Mouse (Mus musculus) adrenal gland, postnatal 36 days (tissue): ENCODE results near the gene Yipf2. TPM values are rescaled to one million over a fixed set of nuclear protein-coding genes. Genes with fewer than 3 reads are reported as not detected.

Experiments
- DNase-seq, 2 experiments: peaks; one replicate each; pipeline ENCODE4 v3.0.0; 2021; ENCODE audit warnings: mixed read lengths in 1 of 2
- long read RNA-seq, 2 experiments: library from polyadenylated mRNA; stranded (forward); transcript quantifications; one replicate each; pipeline ENCODE4 v2.0.0; 2021; ENCODE audit warnings: borderline sequencing depth in 2 of 2
- total RNA-seq, 2 experiments: library from RNA; stranded (reverse); gene quantifications; 2 replicates each; pipeline ENCODE4 v1.2.3; 2021

Gene Yipf2
- 10 to 100 TPM; 23.3 to 39.1 TPM for total RNA-seq
- long read RNA-seq, experiment 1, transcript Yipf2-202 (10 exons, 1,894 nt) = major isoform, 6 of 58 reads
- long read RNA-seq, experiment 1, transcript Yipf2-201 (8 exons, 2,174 nt) = major isoform, 6 of 58 reads
- long read RNA-seq, experiment 1, partial matches to known transcripts = 29 of 58 reads
- long read RNA-seq, experiment 1, other reads (novel, unspliced or antisense) = 14 of 58 reads
- long read RNA-seq, experiment 2, partial matches to known transcripts = 10 of 22 reads
- long read RNA-seq, experiment 2, other reads (novel, unspliced or antisense) = 7 of 22 reads

DNA sequence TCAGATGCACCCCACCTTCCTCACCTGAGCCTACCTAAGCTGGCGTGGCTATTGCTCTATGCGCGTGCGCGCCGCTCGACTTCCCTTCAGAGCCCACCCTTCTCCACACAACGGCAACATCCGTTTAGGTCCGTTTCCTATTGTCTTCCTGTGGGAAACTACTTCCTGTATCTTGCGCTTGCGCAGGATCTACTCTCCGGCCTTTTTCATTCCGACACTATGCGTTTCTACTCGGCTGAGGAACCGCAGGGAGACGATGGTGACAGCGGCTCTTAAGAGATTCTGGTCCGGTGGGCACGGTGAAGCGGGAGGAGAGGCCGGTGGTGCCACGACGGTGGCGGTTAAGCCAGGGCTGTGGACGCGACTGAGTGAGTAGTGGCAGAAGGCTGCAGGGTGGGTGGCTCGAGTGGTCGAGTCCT, at the start of gene Yipf2, which contains the start of gene Timm29:
Yipf2 (minus strand) TSS at position 126 of the 419 bp plus-strand sequence.
Timm29 (plus strand) TSS at position 20 of the 419 bp plus-strand sequence.
- peak; percentile 87 to 88 for DNase-seq

DNA sequence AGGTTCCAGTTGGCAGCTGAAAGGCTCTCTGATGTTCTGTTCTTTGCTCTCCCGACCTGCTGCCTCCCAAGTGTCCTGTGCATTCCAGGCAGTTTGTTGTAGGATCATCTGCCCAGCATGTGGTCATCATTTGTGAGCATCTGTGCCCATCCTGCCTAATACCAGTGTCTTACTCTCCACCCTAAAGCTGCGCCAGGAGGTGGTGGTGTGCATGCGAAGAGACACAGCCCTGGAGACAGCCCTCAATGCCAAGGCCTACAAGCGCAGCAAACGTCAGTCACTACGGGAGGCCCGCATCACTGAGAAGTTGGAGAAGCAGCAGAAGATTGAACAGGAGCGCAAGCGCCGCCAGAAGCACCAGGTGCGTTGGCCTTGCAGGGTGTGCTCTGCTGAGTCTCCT, 46.4 kb upstream of the Yipf2 start:
- DNase-seq = no peak

DNA sequence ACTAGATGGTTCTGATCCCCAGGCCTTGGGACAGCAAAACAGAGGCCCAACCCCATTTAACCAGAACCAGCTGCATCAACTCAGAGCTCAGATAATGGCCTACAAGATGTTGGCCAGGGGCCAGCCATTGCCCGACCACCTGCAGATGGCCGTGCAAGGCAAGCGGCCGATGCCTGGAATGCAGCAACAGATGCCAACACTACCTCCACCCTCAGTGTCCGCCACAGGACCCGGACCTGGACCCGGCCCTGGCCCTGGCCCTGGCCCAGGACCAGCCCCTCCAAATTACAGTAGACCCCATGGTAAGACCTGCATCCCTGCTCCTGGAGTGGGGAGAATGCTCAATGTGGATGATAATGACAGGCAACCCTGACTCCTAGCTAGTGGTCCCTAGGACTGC, 43.0 kb upstream of the Yipf2 start:
- no peak for DNase-seq

DNA sequence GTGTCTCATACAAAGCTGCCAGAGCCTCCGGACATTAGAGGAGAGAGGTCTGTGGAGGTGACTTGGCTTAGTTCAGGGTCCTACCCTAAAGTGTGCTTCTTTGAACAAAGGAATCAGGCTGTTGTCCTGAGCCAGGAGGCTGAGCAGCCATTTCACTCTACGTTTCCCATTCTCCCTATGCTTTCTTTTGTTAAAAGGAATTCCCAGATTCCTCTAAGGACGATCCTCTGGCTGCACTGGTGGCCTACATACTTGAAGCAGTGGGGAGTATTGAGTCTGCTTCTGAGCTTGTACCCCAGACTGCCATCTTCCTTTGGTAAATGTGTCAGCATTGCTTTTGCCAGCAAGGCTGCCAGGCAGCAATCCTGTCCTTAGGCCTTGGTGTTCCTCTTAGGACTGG, 40.5 kb upstream of the Yipf2 start:
- DNase-seq = no peak

DNA sequence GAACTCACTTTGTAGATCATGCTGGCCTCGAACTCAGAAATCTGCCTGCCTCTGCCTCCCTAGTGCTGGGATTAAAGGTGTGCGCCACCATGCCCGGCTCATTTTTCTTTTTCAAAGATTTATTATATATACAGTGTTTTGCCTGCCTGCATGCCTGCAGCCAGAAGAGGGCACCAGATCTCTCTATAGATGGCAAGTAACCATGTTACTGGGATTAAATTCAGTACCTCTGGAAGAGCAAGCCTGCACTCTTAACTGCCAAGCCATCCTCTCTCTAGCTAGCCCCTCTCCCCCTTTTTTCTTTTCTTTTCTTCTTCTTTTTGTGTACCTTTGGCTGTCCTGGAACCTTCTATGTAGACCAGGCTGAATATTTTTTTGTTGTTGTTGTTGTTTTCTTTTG, 38.0 kb upstream of the Yipf2 start:
- DNase-seq = peak; percentile 47 to 66

DNA sequence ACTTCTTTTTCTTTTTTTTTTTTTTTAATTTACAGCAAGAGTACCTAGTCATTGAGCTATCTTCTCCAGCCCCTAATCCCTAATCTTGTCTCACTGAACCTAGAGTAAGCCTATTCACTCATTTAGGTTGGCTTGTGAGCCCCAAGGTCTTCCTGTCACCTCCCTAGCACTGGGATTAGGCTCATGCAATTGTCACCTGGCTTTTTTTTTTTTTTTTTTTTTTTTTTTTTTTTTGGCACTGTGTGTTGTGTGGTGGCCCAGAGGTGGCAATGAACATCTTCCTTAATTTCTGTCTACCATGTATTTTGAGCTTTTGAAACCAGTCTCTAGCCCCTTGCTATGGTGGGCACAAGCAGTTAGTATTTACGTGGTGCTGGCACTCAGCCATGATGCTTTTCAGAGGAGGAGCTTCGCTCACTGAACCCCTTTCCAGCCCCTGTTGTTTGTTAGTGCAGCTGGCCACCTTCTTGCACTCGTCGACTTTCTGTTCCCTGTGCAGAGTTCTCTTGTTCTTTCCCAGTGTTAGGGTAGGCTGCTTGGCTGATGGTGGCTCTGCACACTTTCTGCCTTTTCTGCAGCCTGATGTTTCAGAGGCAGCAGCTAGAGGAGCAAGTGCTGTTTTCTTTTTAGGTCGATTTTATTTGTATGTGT, 34.6 kb upstream of the Yipf2 start:
- DNase-seq = no peak

DNA sequence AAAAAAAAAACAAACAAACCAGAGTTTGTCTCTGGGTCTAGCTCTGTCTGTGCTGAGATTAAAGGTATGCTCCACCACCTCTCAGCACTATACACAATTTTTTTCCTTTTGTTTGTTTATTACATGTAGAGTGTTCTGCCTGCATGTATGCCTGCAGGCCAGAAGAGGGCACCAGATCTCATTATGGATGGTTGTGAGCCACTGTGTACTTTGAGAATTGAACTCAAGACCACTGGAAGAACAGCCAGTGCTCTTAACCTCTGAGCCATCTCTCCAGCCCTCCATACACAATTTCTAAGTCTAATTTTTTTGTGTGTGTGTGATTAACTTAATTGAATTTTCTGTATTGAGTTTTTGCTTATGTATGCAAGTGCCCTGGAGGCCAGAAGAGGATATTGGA, 33.9 kb upstream of the Yipf2 start:
- DNase-seq = no peak

DNA sequence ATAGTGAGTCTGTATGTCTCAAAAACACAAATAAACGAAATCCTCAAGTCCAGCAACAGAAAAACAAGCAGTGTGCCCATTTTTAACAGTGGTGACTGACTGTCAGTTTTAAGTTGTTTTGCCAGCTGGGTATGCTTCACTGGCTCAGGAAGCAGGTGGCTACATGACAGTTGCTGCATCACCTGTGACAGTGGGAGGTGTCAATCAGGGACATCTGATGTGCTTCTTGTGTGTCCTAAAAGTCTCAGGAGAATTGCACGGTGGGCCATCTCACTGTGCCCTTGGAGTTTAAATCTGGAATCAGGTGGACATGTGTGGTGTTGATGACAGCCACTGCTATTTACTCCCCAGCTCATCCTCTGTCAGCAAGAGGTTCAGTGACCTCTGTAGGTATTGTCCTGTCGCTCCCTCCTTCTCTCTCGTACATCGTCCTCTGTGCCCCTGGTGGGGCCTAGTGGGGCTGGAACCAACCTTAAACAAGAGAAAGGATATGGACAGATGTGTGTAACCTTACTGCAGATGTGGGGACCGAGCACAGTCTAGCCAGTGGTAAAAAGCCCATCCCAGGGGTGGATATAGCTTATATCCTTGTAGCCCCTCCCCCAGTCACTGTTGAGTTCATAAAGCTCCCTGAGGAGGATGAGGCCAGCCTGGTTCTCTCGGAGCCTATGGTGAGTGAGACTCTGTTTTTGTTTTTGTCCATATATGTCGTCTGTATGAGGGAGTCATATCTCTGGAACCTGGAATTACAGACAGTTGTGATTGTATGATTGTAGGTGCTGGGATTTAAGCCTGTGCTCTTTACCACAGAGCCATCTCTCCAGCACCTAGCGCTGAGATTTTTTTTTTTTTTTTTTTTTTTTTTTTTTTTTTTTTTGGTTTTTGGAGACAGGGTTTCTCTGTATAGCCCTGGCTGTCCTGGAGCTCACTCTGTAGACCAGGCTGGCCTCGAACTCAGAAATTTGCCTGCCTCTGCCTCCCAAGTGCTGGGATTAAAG, 33.0 kb upstream of the Yipf2 start:
- DNase-seq = no peak

DNA sequence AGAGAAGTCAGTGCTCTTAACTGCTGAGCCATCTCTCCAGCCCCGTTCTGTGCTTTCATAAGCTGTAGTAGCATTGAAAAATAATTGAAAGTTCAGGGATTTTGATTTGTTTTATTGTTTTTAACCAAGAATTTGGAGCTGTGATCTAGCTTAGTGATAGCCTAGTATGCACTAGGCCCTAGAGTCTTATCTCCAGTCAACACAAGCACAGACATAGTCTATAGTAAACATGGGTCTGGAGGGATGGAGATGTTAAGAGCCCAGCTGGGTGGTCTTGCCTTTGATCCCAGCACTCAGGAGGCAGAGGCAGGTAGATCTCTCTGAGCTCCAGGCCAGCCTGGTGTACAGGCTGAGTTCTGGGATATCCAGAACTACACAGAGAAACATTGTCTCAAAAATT, 30.0 kb upstream of the Yipf2 start:
- no peak for DNase-seq

DNA sequence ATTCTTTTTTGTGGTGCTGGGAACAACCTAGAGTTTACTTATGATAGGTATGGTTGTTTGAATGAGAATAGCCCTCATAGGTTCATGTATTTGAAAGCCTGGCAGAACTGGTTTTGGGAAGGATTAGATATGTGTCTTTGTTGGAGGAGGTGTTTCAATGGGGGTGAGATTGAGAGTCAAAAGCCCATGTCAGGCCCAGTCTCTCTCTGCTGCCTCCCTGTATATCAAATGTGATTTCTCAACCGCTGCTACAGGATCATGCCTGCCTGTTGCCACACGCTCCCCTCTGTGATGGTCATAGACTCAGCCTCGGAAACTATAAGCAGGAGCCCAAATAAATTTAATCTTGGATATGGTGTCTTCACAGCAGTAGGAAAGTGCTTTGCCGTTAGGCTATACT, 27.6 kb upstream of the Yipf2 start:
- no peak for DNase-seq

DNA sequence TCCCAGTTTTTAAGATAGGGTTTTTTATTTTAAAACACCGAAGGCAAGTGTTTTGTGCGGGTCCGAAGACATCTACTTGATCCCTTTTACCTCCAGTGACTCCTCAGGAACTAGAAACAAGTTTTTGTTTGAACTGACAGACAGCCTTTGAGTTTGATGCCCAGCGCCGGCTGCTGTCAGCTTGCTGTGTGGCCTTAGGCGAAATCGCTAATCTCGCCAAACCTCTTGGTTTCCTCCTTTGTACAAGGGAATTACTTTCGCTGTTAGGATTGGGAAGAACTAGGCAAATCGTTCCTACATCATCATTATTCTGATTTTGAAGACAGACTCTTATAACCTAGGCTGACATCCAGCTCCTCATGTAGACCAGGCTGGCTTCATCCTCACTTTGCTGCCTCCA, 24.4 kb upstream of the Yipf2 start:
- DNase-seq = peak in 1 of 2 experiments; percentile 53

DNA sequence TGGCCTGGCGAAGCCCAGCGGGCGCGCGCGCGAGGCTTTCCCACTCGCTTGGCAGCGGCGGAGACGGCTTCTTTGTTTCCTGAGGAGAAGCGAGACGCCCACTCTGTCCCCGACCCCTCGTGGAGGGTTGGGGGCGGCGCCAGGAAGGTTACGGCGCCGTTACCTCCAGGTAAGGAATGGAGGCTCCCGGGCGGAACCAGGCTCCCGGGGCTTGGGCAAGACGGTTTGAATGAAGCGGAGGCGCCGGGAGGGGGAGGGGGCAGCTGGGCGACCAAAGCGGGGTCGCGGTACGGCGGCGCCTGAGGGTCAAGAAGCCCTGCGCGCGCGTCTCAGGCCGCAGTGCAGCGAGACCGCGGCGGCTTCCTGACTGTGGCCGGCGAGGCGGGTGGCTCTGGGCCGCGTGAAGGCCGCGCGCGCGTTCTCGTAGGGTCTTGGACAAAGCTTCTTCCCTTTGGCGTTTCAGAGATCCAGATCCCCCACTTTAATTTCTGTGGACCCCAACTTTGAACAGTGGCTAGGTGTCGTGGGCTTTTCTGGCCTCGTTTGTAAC, 23.7 kb upstream of the Yipf2 start:
- DNase-seq = peak; percentile 92 to 94

DNA sequence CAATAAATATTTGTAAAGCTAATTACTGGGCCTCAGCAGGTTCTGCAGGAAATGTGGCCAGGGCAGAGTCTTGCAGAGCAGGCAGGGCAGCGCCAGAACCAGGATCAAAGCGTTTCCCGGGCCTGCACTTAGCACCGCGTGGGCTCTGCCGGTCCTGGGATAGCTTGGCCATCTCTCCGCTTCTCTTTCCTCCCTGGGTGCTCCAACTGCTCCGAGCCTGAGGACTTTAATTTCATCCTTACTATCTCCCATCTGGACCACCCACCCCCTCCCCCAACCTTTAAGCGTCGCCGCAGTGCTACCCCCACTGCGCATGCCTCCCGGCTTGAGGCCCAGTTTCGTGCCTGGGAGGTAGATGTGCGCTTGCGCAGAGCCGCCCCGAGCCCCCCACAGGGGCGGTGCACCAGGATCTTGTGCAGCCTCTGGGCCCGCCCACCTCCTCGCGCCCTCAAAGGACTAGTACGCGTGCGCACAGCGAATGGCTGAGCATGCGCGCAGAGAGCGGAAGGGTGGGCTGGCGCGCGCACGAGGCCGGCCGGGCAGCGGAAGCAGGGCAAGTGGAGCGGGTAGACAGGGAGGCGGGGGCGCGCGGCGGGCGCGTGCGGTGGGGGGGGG, 23.1 kb upstream of the Yipf2 start, which contains the start of gene Smarca4:
Smarca4 (plus strand) TSS at position 553 of the 615 bp plus-strand sequence.
- peak; percentile 99 to 100 for DNase-seq

DNA sequence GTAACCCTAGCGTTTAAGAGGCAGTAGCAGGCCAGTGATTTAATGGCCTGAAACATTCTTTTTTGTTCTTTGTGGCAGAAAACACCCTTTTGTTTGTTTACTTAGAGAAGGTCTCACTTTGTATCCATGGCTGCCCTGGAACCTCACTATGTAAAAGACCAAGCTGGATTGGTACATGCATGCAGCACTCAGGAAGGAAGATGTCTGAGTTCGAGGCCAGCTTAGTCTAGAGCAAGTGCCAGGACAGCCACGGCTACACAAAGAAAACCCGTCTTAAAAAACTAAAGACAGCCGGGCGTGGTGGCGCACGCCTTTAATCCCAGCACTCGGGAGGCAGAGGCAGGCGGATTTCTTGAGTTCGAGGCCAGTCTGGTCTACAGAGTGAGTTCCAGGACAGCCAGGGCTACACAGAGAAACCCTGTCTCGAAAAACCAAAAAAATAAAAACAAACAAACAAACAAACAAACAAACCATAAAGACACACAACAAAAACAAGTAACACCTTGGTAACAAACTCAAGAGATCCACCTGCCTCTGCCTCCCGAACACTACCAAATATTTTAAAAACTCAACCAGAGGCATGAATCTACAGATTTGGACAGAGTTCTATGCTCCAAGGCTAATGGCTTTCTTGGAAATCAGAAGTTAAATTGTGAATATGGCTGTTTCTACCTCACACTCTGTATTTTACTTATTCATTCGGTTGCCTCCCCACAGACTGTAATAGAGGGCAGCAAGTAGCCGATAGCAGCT, 22.4 kb upstream of the Yipf2 start:
- DNase-seq = no peak

DNA sequence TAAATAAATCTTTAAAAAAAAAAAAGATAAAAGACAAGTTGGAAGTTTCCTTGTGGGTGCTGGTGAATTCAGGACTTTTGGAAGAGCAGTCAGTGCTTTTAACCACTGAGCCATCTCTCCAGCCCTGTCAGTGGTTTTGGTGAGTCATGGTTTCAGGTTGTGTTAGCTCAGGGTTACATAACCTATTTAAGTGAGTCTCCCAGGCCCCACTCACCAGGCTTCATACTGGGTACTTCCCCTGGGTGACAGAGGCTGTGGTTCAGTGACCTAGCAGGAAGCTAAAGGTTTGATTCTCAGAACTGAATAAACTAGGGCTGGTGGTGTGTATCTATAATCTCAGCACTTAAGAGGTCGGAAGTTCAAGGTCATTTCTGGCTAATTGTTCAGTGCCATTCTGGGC, 17.2 kb upstream of the Yipf2 start:
- peak; percentile 68 to 78 for DNase-seq

DNA sequence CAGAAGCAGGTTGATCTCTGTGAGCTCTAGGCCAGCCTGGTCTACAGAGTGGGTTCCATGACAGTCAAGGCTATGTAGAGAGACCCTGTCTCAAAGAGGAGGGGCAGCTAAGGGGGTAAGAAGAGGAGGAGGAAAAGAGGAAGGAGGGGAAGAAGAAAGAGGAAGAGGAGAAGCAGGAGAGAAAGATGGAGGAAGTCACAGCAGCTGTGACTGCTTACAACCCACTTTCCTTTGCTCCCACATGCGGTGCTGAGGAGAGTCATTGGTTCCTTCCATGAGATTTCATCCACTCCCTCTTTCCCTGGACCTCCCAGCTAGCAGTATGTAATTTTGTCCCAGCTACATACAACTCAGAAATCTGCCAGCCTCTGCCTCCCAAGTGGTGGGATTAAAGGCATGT, 14.0 kb upstream of the Yipf2 start:
- no peak for DNase-seq

DNA sequence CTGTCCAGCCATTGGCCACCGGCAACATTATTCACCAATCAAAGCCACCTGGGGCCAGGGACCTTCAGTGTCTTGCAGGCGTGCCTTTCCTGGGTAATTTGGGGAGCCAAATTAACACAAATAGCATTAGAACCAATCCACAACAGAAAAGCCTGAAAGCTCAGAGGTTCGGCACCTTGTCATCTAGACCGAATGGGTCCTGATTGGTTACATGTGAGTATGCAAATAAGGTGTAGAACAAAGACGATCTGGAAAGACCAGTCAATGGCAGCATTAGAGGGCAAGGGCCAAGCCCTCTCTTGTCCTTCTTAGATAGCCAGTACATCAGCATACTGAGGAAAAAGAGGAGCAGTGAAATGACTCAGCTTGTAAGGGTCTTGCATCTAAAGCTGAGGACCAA, 13.2 kb upstream of the Yipf2 start:
- DNase-seq = no peak

DNA sequence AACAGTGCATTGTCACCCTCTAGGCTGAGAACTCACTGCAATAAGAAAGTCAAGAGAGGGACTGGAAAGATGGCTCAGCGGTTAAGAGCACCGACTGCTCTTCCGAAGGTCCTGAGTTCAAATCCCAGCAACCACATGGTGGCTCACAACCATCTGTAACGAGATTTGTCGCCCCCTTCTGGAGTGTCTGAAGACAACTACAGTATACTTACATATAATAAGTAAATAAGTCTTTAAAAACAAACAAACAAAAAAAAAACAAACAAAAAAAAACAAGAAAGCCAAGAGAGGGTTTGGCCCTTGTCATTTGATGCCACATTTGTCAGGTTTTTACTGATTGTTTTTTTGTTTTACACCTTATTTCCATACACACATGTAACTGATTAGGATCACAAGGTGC, 11.5 kb upstream of the Yipf2 start:
- no peak for DNase-seq

DNA sequence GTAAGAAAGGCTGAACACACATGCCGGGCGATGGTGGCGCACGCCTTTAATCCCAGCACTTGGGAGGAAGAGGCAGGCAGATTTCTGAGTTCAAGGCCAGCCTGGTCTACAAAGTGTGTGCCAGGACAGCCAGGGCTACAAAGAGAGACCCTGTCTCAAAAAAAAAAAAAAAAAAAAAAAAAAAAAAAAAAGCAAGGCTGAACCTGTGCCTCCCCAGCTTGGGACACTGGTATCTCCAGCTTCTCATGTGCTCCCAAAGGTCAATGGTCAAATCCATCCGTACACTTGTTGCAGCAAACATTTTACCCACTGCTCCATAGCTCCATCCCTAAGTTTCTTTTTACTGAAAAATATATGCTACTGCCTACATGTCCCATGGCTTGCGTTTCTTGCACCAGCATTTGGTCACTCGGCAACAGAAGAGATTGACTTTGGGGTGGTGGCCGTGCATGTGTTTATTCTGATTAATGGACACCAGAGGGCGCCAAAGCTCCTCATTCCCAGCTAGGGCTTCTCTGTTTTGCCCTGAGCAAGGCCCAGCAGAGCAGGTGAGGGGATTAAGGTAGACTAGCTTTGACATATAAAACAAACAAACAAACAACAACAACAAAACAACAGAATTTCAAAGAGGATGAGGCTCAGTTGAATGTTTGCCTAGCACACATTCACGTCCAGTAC, 9.2 kb upstream of the Yipf2 start:
- DNase-seq = peak; percentile 63 to 78

DNA sequence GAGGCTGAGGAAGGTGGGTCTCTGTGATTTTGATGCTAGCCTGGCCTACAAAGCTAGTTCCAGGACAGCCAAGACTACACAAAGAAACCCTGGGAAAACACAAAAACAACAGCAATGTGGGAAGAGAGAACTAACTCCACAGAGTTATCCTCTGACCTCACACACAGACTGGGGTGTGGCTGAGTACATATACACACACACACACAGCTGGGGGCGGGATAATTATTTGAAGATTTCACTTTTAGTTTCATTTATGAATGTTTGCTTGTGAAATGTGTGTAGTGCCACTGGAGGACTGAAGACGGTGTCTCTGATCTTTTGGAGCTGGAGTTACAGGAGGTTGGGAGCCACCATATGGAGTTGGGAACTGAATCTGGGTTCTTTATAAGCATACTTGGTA, 8.4 kb upstream of the Yipf2 start:
- DNase-seq = no peak
